Mouse (Mus musculus) macrophage (primary cell): ENCODE results near the gene Twf1. TPM values are rescaled to one million over a fixed set of nuclear protein-coding genes. Genes with fewer than 3 reads are reported as not detected.

Experiments
- H3K27ac ChIP-seq: fragments of 350-480 bp; formaldehyde crosslinking; 2 replicates; pipeline ENCODE4 v1.9.0; 2021
- H3K36me3 ChIP-seq: fragments of 350-480 bp; formaldehyde crosslinking; 2 replicates; pipeline ENCODE4 v1.9.0; 2021; ENCODE audit errors: inconsistent target
- H3K4me3 ChIP-seq: fragments of 350-480 bp; formaldehyde crosslinking; 2 replicates; pipeline ENCODE4 v1.9.0; 2021; ENCODE audit errors: inconsistent target
- H3K79me2 ChIP-seq: fragments of 350-480 bp; formaldehyde crosslinking; 2 replicates; pipeline ENCODE4 v1.9.0; 2021; ENCODE audit errors: inconsistent target
- WGBS: methylation state at CpG from one replicate; pipeline ENCODE4 v1.1.7; 2026; ENCODE audit warnings: inconsistent platforms; ENCODE audit not compliant: missing documents; 5-methylcytosine and 5-hydroxymethylcytosine counted together
- polyA plus RNA-seq: library from polyadenylated mRNA; stranded (reverse); fragments of 250-400 nt; gene quantifications from 3 replicates; pipeline ENCODE4 v1.2.4, GENCODE M21; 2018; ENCODE audit warnings: inconsistent platforms

Gene Twf1
- polyA plus RNA-seq, 1 experiment from 2014 or later, result 113 TPM

DNA sequence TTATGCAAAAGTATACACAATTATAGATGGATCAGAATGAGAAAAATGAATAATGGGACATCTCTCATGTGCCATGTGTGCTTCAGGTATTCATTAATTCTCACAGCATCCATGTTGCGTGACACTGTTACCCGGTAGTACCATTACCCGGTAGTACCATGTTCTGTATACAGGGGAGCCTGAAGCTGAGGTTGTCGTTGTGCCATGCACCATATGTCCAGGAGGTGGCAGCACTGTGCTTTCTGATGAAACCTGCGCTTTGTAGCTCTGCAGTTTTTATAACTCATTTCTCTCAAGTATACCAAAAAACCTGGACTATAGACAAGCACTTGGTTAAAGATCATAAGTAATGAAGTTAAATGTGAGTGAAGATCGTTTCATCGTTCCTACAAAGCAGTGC lies 32.2 kb downstream of the Twf1 start:
- H3K4me3 ChIP-seq, result no peak overlapping the region
- peaks cover 75% of the 10 kb centered on the region for H3K36me3 ChIP-seq
- 19% methylated on average over 6 of the region's 7 CpGs for WGBS
- no peaks in the 10 kb centered on the region for H3K79me2 ChIP-seq
- H3K27ac ChIP-seq, result no peak overlapping the region

GRCm38 (mm10) chr15:94553536-94553935 lies 36.2 kb downstream of the Twf1 start:
- Histone ChIP-seq H3K79me2 (no peaks in the 10 kb centered on the region), H3K4me3 (no peak overlapping the region), H3K27ac (no peak overlapping the region), H3K36me3 (peaks cover 79% of the 10 kb centered on the region)
- WGBS, result 95% methylated on average over 8 of the region's 9 CpGs

DNA sequence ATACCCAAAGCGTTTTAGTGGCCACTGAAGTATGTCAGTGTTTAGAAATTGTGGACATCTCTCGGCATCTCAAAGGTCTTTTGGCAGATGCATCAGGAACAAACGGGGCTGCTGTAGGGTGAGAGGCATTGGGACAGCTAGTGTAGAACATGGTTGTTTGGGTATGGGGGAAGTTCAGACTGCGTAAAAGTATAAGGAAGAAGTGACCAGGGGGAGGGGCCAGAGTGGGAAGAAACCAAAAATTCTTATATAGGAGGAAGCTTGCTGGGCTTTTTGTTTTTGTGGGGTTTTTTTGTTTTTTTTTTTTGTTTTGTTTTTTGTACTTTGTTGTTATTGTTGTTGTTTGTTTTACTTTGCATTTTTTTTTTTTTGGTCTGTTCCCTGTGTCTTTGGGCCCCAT lies 44.8 kb downstream of the Twf1 start:
- H3K27ac ChIP-seq, result peak overlapping the region; percentile 76
- H3K4me3 ChIP-seq, result peak overlapping the region; percentile 74; the same call in 1 of the 2 replicates
- peaks cover 29% of the 10 kb centered on the region for H3K36me3 ChIP-seq
- 42% methylated on average over 4 of the region's 4 CpGs for WGBS
- peaks cover 31% of the 10 kb centered on the region for H3K79me2 ChIP-seq

- peak overlapping the region; percentile 76 for H3K27ac ChIP-seq
- peaks cover 22% of the 10 kb centered on the region for H3K36me3 ChIP-seq
- WGBS, result 31% methylated on average over 9 of the region's 9 CpGs
- H3K4me3 ChIP-seq, result peak overlapping the region; percentile 74
- H3K79me2 ChIP-seq, result peaks cover 31% of the 10 kb centered on the region
Observed at GRCm38 (mm10) chr15:94544052-94544636, 45.5 kb downstream of the Twf1 start.

DNA sequence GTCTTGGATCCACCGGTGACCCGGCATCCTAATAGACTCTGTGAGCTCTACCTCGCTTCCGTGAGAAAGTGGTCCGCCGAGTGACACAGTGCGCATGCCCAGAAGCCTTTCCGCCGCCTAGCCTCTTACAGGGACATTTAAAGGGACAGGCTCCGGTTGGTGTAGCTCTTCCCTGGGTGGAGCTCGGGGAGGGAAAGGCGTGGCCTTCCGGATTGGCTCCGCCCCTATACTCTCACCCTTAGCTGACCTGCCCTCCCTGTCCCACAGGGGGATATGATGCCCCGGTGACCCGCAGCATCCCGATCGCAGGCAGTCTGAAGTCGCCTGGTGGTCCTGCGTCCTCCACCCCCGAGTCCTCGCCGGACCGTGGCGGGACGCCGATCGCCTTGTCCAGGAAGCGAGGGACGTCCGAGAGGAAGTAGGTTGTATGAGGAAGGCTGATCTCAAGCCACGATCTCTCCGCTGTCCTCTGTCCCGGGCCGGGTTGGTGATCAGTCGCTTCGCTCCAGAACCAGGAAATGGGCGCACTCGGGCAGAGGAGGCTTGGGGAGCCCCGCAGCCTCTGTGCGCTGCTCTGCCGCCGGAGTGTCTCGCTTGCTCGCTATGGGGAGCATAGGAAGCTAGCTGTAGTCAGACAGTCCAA lies 46.2 kb downstream of the Twf1 start, which contains the start of the genes Pus7l and Irak4:
TSS of gene Pus7l (minus strand) at position 139 of the 643 bp plus-strand sequence.
TSS of gene Irak4 (plus strand) at position 235 of the 643 bp plus-strand sequence.
- Histone ChIP-seq H3K27ac (peak within 1 kb of the TSS; percentile 76), H3K4me3 (peak within 1 kb of the TSS; percentile 74), H3K79me2 (peaks cover 31% of the 10 kb centered on the region), H3K36me3 (peaks cover 16% of the 10 kb centered on the region; the same call in 1 of the 2 replicates)
- WGBS, result under 1% methylated on average over 45 of the region's 45 CpGs

GRCm38 (mm10) chr15:94542567-94543408 lies 46.9 kb downstream of the Twf1 start:
- H3K36me3 ChIP-seq, result peaks cover 9% of the 10 kb centered on the region; the same call in 1 of the 2 replicates
- peak overlapping the region; percentile 74 for H3K4me3 ChIP-seq
- peaks cover 31% of the 10 kb centered on the region for H3K79me2 ChIP-seq
- 3% methylated on average over 18 of the region's 22 CpGs for WGBS
- H3K27ac ChIP-seq, result peak overlapping the region; percentile 76

GRCm38 (mm10) chr15:94539296-94539695 lies 50.4 kb downstream of the Twf1 start:
- H3K4me3 ChIP-seq, result no peak overlapping the region
- H3K27ac ChIP-seq, result no peak overlapping the region
- peaks cover 2% of the 10 kb centered on the region; the same call in 1 of the 2 replicates for H3K79me2 ChIP-seq
- WGBS, result 79% methylated on average over 3 of the region's 3 CpGs
- no peaks in the 10 kb centered on the region for H3K36me3 ChIP-seq

- no peak overlapping the region for H3K27ac ChIP-seq
- 95% methylated on average over 7 of the region's 7 CpGs for WGBS
- no peaks in the 10 kb centered on the region for H3K36me3 ChIP-seq
- no peak overlapping the region for H3K4me3 ChIP-seq
- H3K79me2 ChIP-seq, result no peaks in the 10 kb centered on the region
Observed at GRCm38 (mm10) chr15:94535521-94535920, 54.2 kb downstream of the Twf1 start.

DNA sequence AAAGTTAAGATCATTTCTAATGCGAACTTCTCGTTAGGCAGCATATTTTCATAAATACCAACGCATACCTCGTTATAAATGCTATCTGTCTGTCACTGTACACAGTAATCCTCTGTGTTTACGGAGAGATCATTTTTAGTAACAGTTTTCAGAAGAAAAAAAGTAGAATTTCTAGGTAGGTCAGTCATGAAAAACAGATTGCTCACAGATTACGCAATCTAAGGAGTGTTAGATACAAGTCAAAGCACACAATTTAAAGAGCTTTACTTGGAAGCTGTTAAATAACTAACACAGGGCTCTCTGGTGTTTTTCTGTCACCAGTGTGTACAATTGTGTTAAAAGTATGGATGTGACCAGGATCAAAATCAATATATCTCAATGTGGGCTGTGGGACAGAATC lies 56.7 kb downstream of the Twf1 start:
- no peaks in the 10 kb centered on the region for H3K79me2 ChIP-seq
- H3K36me3 ChIP-seq, result no peaks in the 10 kb centered on the region
- no peak overlapping the region for H3K4me3 ChIP-seq
- 89% methylated on average over 6 of the region's 6 CpGs for WGBS
- H3K27ac ChIP-seq, result no peak overlapping the region

DNA sequence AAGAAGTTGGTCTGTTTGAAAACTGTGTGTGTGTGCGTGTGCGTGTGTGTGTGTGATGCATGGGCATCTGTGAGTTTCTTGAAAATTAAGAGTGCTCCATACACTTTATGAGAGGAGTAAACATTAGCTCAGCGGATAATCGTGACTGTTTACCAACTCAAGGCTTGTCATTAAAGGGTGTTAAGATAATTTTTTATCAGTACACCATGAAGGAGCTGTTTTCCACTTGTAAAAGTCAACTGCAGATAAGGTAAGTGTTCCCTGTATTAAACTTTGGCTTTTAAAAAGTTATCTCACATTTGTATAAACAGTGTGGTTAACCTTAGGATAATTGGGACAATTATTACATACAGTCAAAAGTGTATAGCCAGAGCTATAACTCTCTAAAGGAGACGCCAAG lies 57.4 kb downstream of the Twf1 start:
- Histone ChIP-seq H3K36me3 (no peaks in the 10 kb centered on the region), H3K27ac (no peak overlapping the region), H3K79me2 (no peaks in the 10 kb centered on the region), H3K4me3 (no peak overlapping the region)
- 98% methylated on average over 5 of the region's 5 CpGs for WGBS

GRCm38 (mm10) chr15:94530519-94530918 lies 59.2 kb downstream of the Twf1 start:
- Histone ChIP-seq H3K27ac (no peak overlapping the region), H3K36me3 (no peaks in the 10 kb centered on the region), H3K4me3 (no peak overlapping the region), H3K79me2 (no peaks in the 10 kb centered on the region)
- 92% methylated on average over 3 of the region's 3 CpGs for WGBS

Other genes starting within 250 kb of the Twf1 start
- not detected in 3 replicates for gene Adamts20, start 124.5 kb downstream of the Twf1 start, polyA plus RNA-seq
- gene Pus7l, start 46.3 kb downstream of the Twf1 start, polyA plus RNA-seq, result 2.7 to 4.6 TPM (median 3.0 TPM) in 3 replicates
- gene Irak4, start 46.2 kb downstream of the Twf1 start, polyA plus RNA-seq, result 25.8 to 43.3 TPM (median 32.9 TPM) in 3 replicates
- gene Tmem117, start 39.3 kb upstream of the Twf1 start, polyA plus RNA-seq, result 0.11 TPM in 1 of 3 replicates, not detected in the others